Mouse (Mus musculus): ENCODE measurements at regions not wholly inside any gene's neighbourhood (a gene's known extent, or its start where the extent isn't known, plus 50 kb on each side); places are given as distances from the start of the nearest gene placed in this dataset.

- 89% methylated on average over 4 of the region's 4 CpGs for WGBS
- H3K4me3 ChIP-seq (ENCODE audit: low read depth, low read length), result no peak overlapping the region
- no peaks in the 10 kb centered on the region for H3K36me3 ChIP-seq (ENCODE audit: control insufficient read depth, insufficient read depth, low read length)
- no peaks in the 10 kb centered on the region for H3K4me1 ChIP-seq (ENCODE audit: control insufficient read depth, insufficient read depth, low read length)
- H3K9ac ChIP-seq (replicated peaks; ENCODE audit: low read depth, low read length), result no peak overlapping the region
- no peak for ATAC-seq (ENCODE audit: insufficient number of reproducible peaks, insufficient read depth, low FRiP score, low read depth)
- no peaks in the 10 kb centered on the region for H3K27me3 ChIP-seq (ENCODE audit: control insufficient read depth, insufficient read depth, low read length)
- no peaks in the 10 kb centered on the region for H3K9me3 ChIP-seq (ENCODE audit: control insufficient read depth, low read depth, low read length)
- H3K27ac ChIP-seq (ENCODE audit: low read length), result no peak overlapping the region
- no peak overlapping the region for H3K4me2 ChIP-seq (replicated peaks; ENCODE audit: low read depth, low read length)
Observed at GRCm38 (mm10) chr2:27603333-27603732, 72.9 kb upstream of the Rxra start.

GRCm38 (mm10) chr2:27604588-27604987, 71.7 kb upstream of the Rxra start:
- no peaks in the 10 kb centered on the region for H3K9me3 ChIP-seq (ENCODE audit: control insufficient read depth, low read depth, low read length)
- no peak overlapping the region for H3K27ac ChIP-seq (ENCODE audit: low read length)
- no peaks in the 10 kb centered on the region for H3K27me3 ChIP-seq (ENCODE audit: control insufficient read depth, insufficient read depth, low read length)
- H3K36me3 ChIP-seq (ENCODE audit: control insufficient read depth, insufficient read depth, low read length), result no peaks in the 10 kb centered on the region
- H3K4me3 ChIP-seq (ENCODE audit: low read depth, low read length), result no peak overlapping the region
- no peaks in the 10 kb centered on the region for H3K4me1 ChIP-seq (ENCODE audit: control insufficient read depth, insufficient read depth, low read length)
- no peak overlapping the region for H3K4me2 ChIP-seq (replicated peaks; ENCODE audit: low read depth, low read length)
- WGBS, result 35% methylated on average over 3 of the region's 3 CpGs
- no peak overlapping the region for H3K9ac ChIP-seq (replicated peaks; ENCODE audit: low read depth, low read length)
- ATAC-seq (ENCODE audit: insufficient number of reproducible peaks, insufficient read depth, low FRiP score, low read depth), result no peak

- Histone ChIP-seq H3K27ac (ENCODE audit: low read length) (no peak overlapping the region), H3K9ac (replicated peaks; ENCODE audit: low read depth, low read length) (no peak overlapping the region), H3K4me1 (ENCODE audit: control insufficient read depth, insufficient read depth, low read length) (no peaks in the 10 kb centered on the region), H3K4me2 (replicated peaks; ENCODE audit: low read depth, low read length) (no peak overlapping the region), H3K36me3 (ENCODE audit: control insufficient read depth, insufficient read depth, low read length) (no peaks in the 10 kb centered on the region), H3K4me3 (ENCODE audit: low read depth, low read length) (no peak overlapping the region), H3K9me3 (ENCODE audit: control insufficient read depth, low read depth, low read length) (no peaks in the 10 kb centered on the region), H3K27me3 (ENCODE audit: control insufficient read depth, insufficient read depth, low read length) (no peaks in the 10 kb centered on the region)
- ATAC-seq (ENCODE audit: insufficient number of reproducible peaks, insufficient read depth, low FRiP score, low read depth), result no peak
- WGBS, result 80% methylated on average over 9 of the region's 9 CpGs
Observed at GRCm38 (mm10) chr2:27606816-27607215, 69.4 kb upstream of the Rxra start.

- Histone ChIP-seq H3K36me3 (ENCODE audit: control insufficient read depth, insufficient read depth, low read length) (no peaks in the 10 kb centered on the region), H3K4me2 (replicated peaks; ENCODE audit: low read depth, low read length) (no peak overlapping the region), H3K9ac (replicated peaks; ENCODE audit: low read depth, low read length) (no peak overlapping the region), H3K27ac (ENCODE audit: low read length) (no peak overlapping the region), H3K4me3 (ENCODE audit: low read depth, low read length) (no peak overlapping the region), H3K9me3 (ENCODE audit: control insufficient read depth, low read depth, low read length) (no peaks in the 10 kb centered on the region), H3K27me3 (ENCODE audit: control insufficient read depth, insufficient read depth, low read length) (no peaks in the 10 kb centered on the region), H3K4me1 (ENCODE audit: control insufficient read depth, insufficient read depth, low read length) (no peaks in the 10 kb centered on the region)
- WGBS, result 44% methylated on average over 3 of the region's 3 CpGs
- no peak for ATAC-seq (ENCODE audit: insufficient number of reproducible peaks, insufficient read depth, low FRiP score, low read depth)
Observed at GRCm38 (mm10) chr2:27621741-27622140, 54.5 kb upstream of the Rxra start.

GRCm38 (mm10) chr2:27624656-27625366, 51.4 kb upstream of the Rxra start:
- no peak for ATAC-seq (ENCODE audit: insufficient number of reproducible peaks, insufficient read depth, low FRiP score, low read depth)
- H3K9me3 ChIP-seq (ENCODE audit: control insufficient read depth, low read depth, low read length), result no peaks in the 10 kb centered on the region
- no peak overlapping the region for H3K4me3 ChIP-seq (ENCODE audit: low read depth, low read length)
- H3K4me2 ChIP-seq (replicated peaks; ENCODE audit: low read depth, low read length), result no peak overlapping the region
- H3K27me3 ChIP-seq (ENCODE audit: control insufficient read depth, insufficient read depth, low read length), result no peaks in the 10 kb centered on the region
- no peak overlapping the region for H3K9ac ChIP-seq (replicated peaks; ENCODE audit: low read depth, low read length)
- no peak overlapping the region for H3K27ac ChIP-seq (ENCODE audit: low read length)
- WGBS, result 57% methylated on average over 2 of the region's 2 CpGs
- no peaks in the 10 kb centered on the region for H3K36me3 ChIP-seq (ENCODE audit: control insufficient read depth, insufficient read depth, low read length)
- no peaks in the 10 kb centered on the region for H3K4me1 ChIP-seq (ENCODE audit: control insufficient read depth, insufficient read depth, low read length)

All from stomach, embryonic 14.5 days (tissue).